Mouse (Mus musculus): ENCODE data around the gene Ap1g2. TPM values are rescaled to one million over a fixed set of nuclear protein-coding genes. Genes with fewer than 3 reads are reported as not detected.

The Ap1g2 gene
- total and polyA plus RNA-seq, 2 experiments from 2014 or later = 5.7 to 6.1 TPM

DNA sequence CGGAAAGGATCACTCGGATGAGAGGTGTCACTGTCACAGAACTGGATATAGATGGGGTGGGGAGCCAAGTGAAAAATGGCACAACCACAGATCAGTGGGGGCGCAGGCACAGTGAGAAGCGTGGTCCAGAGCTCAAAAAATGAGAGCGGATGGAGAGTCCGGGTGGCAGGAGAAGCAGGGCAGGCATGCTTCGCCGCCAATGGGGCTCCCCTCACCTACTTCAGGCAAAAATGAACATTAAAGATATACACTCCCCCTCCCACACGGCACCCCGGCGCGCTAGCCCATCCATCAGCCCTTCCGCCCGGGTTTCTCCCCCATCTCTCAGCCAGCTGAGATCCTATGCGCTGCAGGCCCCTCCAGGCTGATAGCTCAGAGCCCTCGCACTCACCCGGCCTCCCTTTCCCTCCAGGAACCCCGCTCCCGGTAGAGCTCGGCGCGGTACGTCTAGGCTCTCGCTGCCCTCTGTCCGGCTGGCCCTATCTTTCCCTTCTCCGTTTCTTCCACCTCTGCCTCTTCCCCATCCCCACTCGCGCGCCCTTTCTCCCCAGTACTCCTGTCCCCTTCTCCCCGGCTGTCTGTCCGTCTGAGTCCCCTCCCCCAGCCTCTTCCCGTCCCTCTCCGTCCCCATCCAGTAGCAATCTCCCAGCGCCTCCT lies 15.1 kb downstream of the Ap1g2 start:
- DNase-seq (ENCODE audit: low spot score) = peak; percentile 45
- Histone ChIP-seq H3K4me1 (ENCODE audit: insufficient read depth, low read length) (peaks cover 25% of the 10 kb centered on the region), H3K27me3 (ENCODE audit: insufficient read depth, low read length) (no peaks in the 10 kb centered on the region), H3K9me3 (ENCODE audit: low read length) (no peaks in the 10 kb centered on the region), H3K4me3 (ENCODE audit: low read length) (peak overlapping the region; percentile 62), H3K27ac (peak overlapping the region; percentile 90), H3K36me3 (ENCODE audit: insufficient read depth, low read length) (no peaks in the 10 kb centered on the region), H3K4me2 (ENCODE audit: low read depth, low read length) (peak overlapping the region; percentile 63), H3K9ac (replicated peaks; ENCODE audit: low read length) (peak overlapping the region; percentile 90)
- ATAC-seq = peak; percentile 6
- TF ChIP-seq CTCF (IDR thresholded peaks at IDR 0.05; ENCODE audit: low read depth) = no peak
- 1% methylated on average over 34 of the region's 34 CpGs for WGBS

DNA sequence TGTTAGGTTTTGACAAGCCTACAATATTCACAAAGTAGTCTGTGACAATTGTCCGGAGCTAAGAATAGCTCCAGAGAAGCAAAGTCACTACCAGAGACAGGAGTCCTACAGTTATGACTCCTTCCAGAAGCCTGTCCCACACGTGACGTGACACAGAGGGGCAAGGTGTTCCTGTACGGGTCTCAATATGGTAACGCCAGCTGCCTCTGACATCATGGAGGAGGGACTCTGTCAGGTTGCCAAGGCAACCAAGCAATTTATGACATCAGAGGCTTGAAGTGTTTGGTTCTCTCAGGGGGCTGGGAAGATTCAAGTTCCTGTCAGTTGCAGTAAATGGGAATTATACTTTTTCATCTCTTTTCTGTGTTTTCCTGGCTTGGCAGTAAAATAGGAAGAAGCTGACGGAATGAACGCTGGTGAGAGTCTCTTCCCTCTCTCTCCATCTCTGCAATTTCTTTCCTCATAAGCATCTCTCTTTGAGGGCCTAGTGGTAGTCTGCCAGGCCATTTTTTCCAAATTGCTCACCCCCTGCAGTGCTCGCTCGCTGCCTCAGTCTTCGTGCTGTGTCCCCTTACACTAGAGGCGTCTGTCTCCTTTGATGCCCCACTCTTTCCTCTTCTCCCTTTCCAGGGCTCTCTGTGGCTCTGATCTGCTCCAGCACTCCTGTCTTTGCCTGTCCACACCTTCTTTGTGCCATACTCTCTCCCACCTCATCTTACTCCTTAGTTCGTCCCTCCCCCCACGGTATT lies 17.0 kb downstream of the Ap1g2 start:
- no peak for TF ChIP-seq CTCF (IDR thresholded peaks at IDR 0.05; ENCODE audit: low read depth)
- 37% methylated on average over 13 of the region's 13 CpGs for WGBS
- DNase-seq (ENCODE audit: low spot score) (peak; percentile 69), ATAC-seq (no peak)
- no peaks in the 10 kb centered on the region for H3K27me3 ChIP-seq (ENCODE audit: insufficient read depth, low read length)
- H3K4me2 ChIP-seq (ENCODE audit: low read depth, low read length) = peak overlapping the region; percentile 63
- H3K9me3 ChIP-seq (ENCODE audit: low read length) = no peaks in the 10 kb centered on the region
- peak overlapping the region; percentile 62 for H3K4me3 ChIP-seq (ENCODE audit: low read length)
- peak overlapping the region; percentile 41; the same call in 1 of the 2 replicates for H3K27ac ChIP-seq
- no peak overlapping the region for H3K9ac ChIP-seq (replicated peaks; ENCODE audit: low read length)
- H3K4me1 ChIP-seq (ENCODE audit: insufficient read depth, low read length) = peaks cover 24% of the 10 kb centered on the region
- no peaks in the 10 kb centered on the region for H3K36me3 ChIP-seq (ENCODE audit: insufficient read depth, low read length)

GRCm38 (mm10) chr14:55086009-55086514 lies 20.3 kb downstream of the Ap1g2 start:
- Histone ChIP-seq H3K9me3 (ENCODE audit: low read length) (no peaks in the 10 kb centered on the region), H3K36me3 (ENCODE audit: insufficient read depth, low read length) (0 out of 2 replicates have a peak, but pooled peaks cover 6% of the 10 kb centered on the region), H3K4me3 (ENCODE audit: low read length) (no peak overlapping the region), H3K4me2 (ENCODE audit: low read depth, low read length) (no peak overlapping the region), H3K27ac (peak overlapping the region; percentile 62), H3K4me1 (ENCODE audit: insufficient read depth, low read length) (peaks cover 24% of the 10 kb centered on the region), H3K9ac (replicated peaks; ENCODE audit: low read length) (no peak overlapping the region), H3K27me3 (ENCODE audit: insufficient read depth, low read length) (no peaks in the 10 kb centered on the region)
- WGBS = 81% methylated on average over 6 of the region's 6 CpGs
- 0 out of 2 replicates have a peak, but pooled peaks have one; percentile 2 for ATAC-seq
- TF ChIP-seq CTCF (IDR thresholded peaks at IDR 0.05; ENCODE audit: low read depth) = no peak
- no peak for DNase-seq (ENCODE audit: low spot score)

- Histone ChIP-seq H3K27me3 (ENCODE audit: insufficient read depth, low read length) (no peaks in the 10 kb centered on the region), H3K27ac (peak overlapping the region; percentile 62), H3K36me3 (ENCODE audit: insufficient read depth, low read length) (0 out of 2 replicates have a peak, but pooled peaks cover 6% of the 10 kb centered on the region), H3K9ac (replicated peaks; ENCODE audit: low read length) (no peak overlapping the region), H3K4me2 (ENCODE audit: low read depth, low read length) (no peak overlapping the region), H3K4me1 (ENCODE audit: insufficient read depth, low read length) (peaks cover 24% of the 10 kb centered on the region), H3K9me3 (ENCODE audit: low read length) (no peaks in the 10 kb centered on the region), H3K4me3 (ENCODE audit: low read length) (no peak overlapping the region)
- ATAC-seq (peak; percentile 44), DNase-seq (ENCODE audit: low spot score) (peak; percentile 52)
- WGBS = 25% methylated on average over 9 of the region's 9 CpGs
- TF ChIP-seq CTCF (IDR thresholded peaks at IDR 0.05; ENCODE audit: low read depth) = no peak
These were observed 20.9 kb downstream of the Ap1g2 start for GRCm38 (mm10) chr14:55085324-55086008.

DNA sequence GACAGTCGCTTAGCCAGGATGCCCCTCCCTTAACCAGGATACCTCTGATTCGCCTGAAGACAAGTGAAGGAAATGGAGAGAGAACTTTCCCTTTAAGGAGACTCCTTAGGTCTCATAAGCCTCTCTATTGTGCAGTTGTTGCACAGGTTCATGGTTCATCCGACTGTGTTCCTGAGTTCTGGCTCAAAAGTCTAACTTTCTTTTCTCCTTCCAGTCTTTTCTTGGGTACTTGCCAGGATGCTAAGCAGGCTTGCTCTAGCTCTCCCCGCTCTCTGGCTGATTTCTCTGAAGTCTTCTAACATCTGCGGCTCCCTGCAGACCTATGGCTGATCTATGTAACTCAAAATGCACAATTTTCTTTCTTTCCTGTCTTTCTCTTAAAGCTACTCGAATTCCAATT lies 22.9 kb downstream of the Ap1g2 start:
- Histone ChIP-seq H3K4me2 (ENCODE audit: low read depth, low read length) (no peak overlapping the region), H3K4me1 (ENCODE audit: insufficient read depth, low read length) (peaks cover 11% of the 10 kb centered on the region), H3K9me3 (ENCODE audit: low read length) (no peaks in the 10 kb centered on the region), H3K9ac (replicated peaks; ENCODE audit: low read length) (no peak overlapping the region), H3K4me3 (ENCODE audit: low read length) (no peak overlapping the region), H3K36me3 (ENCODE audit: insufficient read depth, low read length) (0 out of 2 replicates have a peak, but pooled peaks cover 6% of the 10 kb centered on the region), H3K27ac (peak overlapping the region; percentile 41; the same call in 1 of the 2 replicates), H3K27me3 (ENCODE audit: insufficient read depth, low read length) (no peaks in the 10 kb centered on the region)
- WGBS = 46% methylated on average over 6 of the region's 6 CpGs
- ATAC-seq (no peak), DNase-seq (ENCODE audit: low spot score) (peak; percentile 56)
- no peak for TF ChIP-seq CTCF (IDR thresholded peaks at IDR 0.05; ENCODE audit: low read depth)

- 21% methylated on average over 5 of the region's 5 CpGs for WGBS
- no peak overlapping the region for H3K9ac ChIP-seq (replicated peaks; ENCODE audit: low read length)
- 0 out of 2 replicates have a peak, but pooled peaks cover 6% of the 10 kb centered on the region for H3K36me3 ChIP-seq (ENCODE audit: insufficient read depth, low read length)
- TF ChIP-seq CTCF (IDR thresholded peaks at IDR 0.05; ENCODE audit: low read depth) = no peak
- H3K4me3 ChIP-seq (ENCODE audit: low read length) = no peak overlapping the region
- no peak for ATAC-seq
- H3K4me2 ChIP-seq (ENCODE audit: low read depth, low read length) = no peak overlapping the region
- no peak overlapping the region for H3K27ac ChIP-seq
- peaks cover 20% of the 10 kb centered on the region for H3K4me1 ChIP-seq (ENCODE audit: insufficient read depth, low read length)
- H3K9me3 ChIP-seq (ENCODE audit: low read length) = no peaks in the 10 kb centered on the region
- no peaks in the 10 kb centered on the region for H3K27me3 ChIP-seq (ENCODE audit: insufficient read depth, low read length)
- no peak for DNase-seq (ENCODE audit: low spot score)
These were observed 25.3 kb downstream of the Ap1g2 start for GRCm38 (mm10) chr14:55081105-55081504.
